27 mouse cellular contexts compared by ENCODE assay signal in the genomic region with DNA sequence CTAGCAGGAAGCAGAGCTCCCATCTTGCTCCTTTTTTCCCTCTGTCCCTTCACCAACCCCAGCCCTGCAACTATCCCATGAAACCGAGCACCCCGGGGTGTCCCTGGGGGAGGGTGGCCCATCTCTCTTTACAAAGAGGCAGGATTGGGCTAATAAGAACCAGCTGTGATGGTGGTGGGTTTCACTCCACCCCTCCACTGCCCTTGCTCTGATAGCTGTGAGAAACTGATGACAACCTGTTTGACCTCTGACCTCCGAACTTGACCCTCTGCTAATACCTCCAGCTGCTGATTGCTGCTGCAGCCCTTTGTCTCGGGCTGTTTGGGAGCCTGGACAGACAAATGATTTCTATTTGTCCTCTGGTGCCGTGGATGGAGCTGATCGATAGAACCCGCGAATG.
DNase-seq lines count a peak whose midpoint lies in the region; ATAC-seq and TF ChIP-seq lines count a peak whose summit lies in the region.
"Had no signal": no experiment of that assay in that cellular context is flagged by ENCODE, and none has a peak within 500 bp of the region (broad histone marks: within the 10 kb centered on the region; RNA-seq: fewer than 3 reads in every experiment).

No protein-coding gene starts in this region.

- no peak for ATAC-seq in hindbrain, embryonic 12.5 days (ENCODE audit: low FRiP score)
- no peak for ATAC-seq in midbrain, embryonic 13.5 days
- no peak for ATAC-seq in midbrain, postnatal 0 days (ENCODE audit: low FRiP score)
- ATAC-seq in embryonic facial prominence, embryonic 11.5 days (replicated peaks; ENCODE audit: insufficient number of reproducible peaks, low FRiP score, low TSS enrichment, low read depth), result no peak
- no peak for ATAC-seq in midbrain, embryonic 16.5 days
- ATAC-seq: forebrain, postnatal 0 days; intestine, embryonic 15.5 days had no signal

- WGBS in hindbrain, embryonic 10.5 days, result 34% methylated on average over 8 of the region's 8 CpGs
- 34% methylated on average over 8 of the region's 8 CpGs for WGBS in hindbrain, embryonic 12.5 days
- 36% methylated on average over 8 of the region's 8 CpGs for WGBS in midbrain, embryonic 13.5 days
- WGBS in midbrain, postnatal 0 days, result 30% methylated on average over 8 of the region's 8 CpGs
- 28% methylated on average over 8 of the region's 8 CpGs for WGBS in embryonic facial prominence, embryonic 11.5 days
- WGBS in midbrain, embryonic 16.5 days, result 31% methylated on average over 8 of the region's 8 CpGs

- H3K4me3 ChIP-seq in hindbrain, embryonic 10.5 days, result no peak overlapping the region
- no peak overlapping the region for H3K4me3 ChIP-seq in hindbrain, embryonic 12.5 days
- H3K4me3 ChIP-seq in midbrain, embryonic 13.5 days (replicated peaks), result no peak overlapping the region
- H3K4me3 ChIP-seq in midbrain, postnatal 0 days (ENCODE audit: low read depth, low read length), result no peak overlapping the region
- H3K4me3 ChIP-seq in embryonic facial prominence, embryonic 11.5 days (ENCODE audit: low read depth, low read length), result no peak overlapping the region
- H3K4me3 ChIP-seq in midbrain, embryonic 16.5 days (ENCODE audit: low read depth, low read length), result no peak overlapping the region
- H3K4me3 ChIP-seq: embryonic facial prominence, embryonic 13.5 days; forebrain, embryonic 12.5 days; heart, embryonic 13.5 days; intestine, embryonic 15.5 days; limb, embryonic 12.5 days; liver, embryonic 15.5 days had no signal

- H3K9me3 ChIP-seq in hindbrain, embryonic 10.5 days, result no peaks in the 10 kb centered on the region
- no peaks in the 10 kb centered on the region for H3K9me3 ChIP-seq in hindbrain, embryonic 12.5 days (replicated peaks)
- H3K9me3 ChIP-seq in midbrain, embryonic 13.5 days, result no peaks in the 10 kb centered on the region
- H3K9me3 ChIP-seq in midbrain, postnatal 0 days (ENCODE audit: low read length), result no peaks in the 10 kb centered on the region
- H3K9me3 ChIP-seq in embryonic facial prominence, embryonic 11.5 days (replicated peaks; ENCODE audit: control insufficient read depth, low read length), result no peaks in the 10 kb centered on the region
- no peaks in the 10 kb centered on the region for H3K9me3 ChIP-seq in midbrain, embryonic 16.5 days (replicated peaks; ENCODE audit: control insufficient read depth, low read length, poor library complexity, severe bottlenecking)
- H3K9me3 ChIP-seq: embryonic facial prominence, embryonic 13.5 days; forebrain, embryonic 12.5 days; heart, embryonic 13.5 days; intestine, embryonic 15.5 days; limb, embryonic 12.5 days; liver, embryonic 15.5 days had no signal

- no peak overlapping the region for H3K4me2 ChIP-seq in hindbrain, embryonic 12.5 days (replicated peaks)
- no peak overlapping the region for H3K4me2 ChIP-seq in midbrain, embryonic 13.5 days (replicated peaks)
- H3K4me2 ChIP-seq in midbrain, postnatal 0 days (ENCODE audit: low read depth, low read length, poor library complexity, severe bottlenecking), result no peak overlapping the region
- no peak overlapping the region for H3K4me2 ChIP-seq in embryonic facial prominence, embryonic 11.5 days (ENCODE audit: low read depth, low read length)
- no peak overlapping the region for H3K4me2 ChIP-seq in midbrain, embryonic 16.5 days (ENCODE audit: low read length)
- H3K4me2 ChIP-seq: embryonic facial prominence, embryonic 13.5 days; forebrain, embryonic 12.5 days; heart, embryonic 13.5 days; intestine, embryonic 15.5 days; limb, embryonic 12.5 days; liver, embryonic 15.5 days; lung, embryonic 14.5 days had no signal

- TF ChIP-seq CTCF in midbrain, postnatal 0 days (IDR thresholded peaks at IDR 0.05), result no peak

- peaks cover 52% of the 10 kb centered on the region for H3K27me3 ChIP-seq in hindbrain, embryonic 10.5 days (ENCODE audit: insufficient read depth, poor library complexity, severe bottlenecking)
- peaks cover 4% of the 10 kb centered on the region; the same call in 1 of the 2 replicates for H3K27me3 ChIP-seq in hindbrain, embryonic 12.5 days
- peaks cover 17% of the 10 kb centered on the region; the same call in 1 of the 2 replicates for H3K27me3 ChIP-seq in midbrain, embryonic 13.5 days
- H3K27me3 ChIP-seq in midbrain, postnatal 0 days (ENCODE audit: insufficient read depth, low read length), result no peaks in the 10 kb centered on the region
- H3K27me3 ChIP-seq in embryonic facial prominence, embryonic 11.5 days (ENCODE audit: control insufficient read depth, insufficient read depth, low read length), result no peaks in the 10 kb centered on the region
- no peaks in the 10 kb centered on the region for H3K27me3 ChIP-seq in midbrain, embryonic 16.5 days (ENCODE audit: control insufficient read depth, insufficient read depth, low read depth, low read length)
- H3K27me3 ChIP-seq: intestine, embryonic 15.5 days had no signal

- H3K36me3 ChIP-seq in hindbrain, embryonic 10.5 days, result no peaks in the 10 kb centered on the region
- no peaks in the 10 kb centered on the region for H3K36me3 ChIP-seq in hindbrain, embryonic 12.5 days
- H3K36me3 ChIP-seq in midbrain, embryonic 13.5 days, result no peaks in the 10 kb centered on the region
- no peaks in the 10 kb centered on the region for H3K36me3 ChIP-seq in midbrain, postnatal 0 days (ENCODE audit: insufficient read depth, low read length)
- H3K36me3 ChIP-seq in embryonic facial prominence, embryonic 11.5 days (replicated peaks; ENCODE audit: control insufficient read depth, insufficient read depth, low read depth, low read length), result no peaks in the 10 kb centered on the region
- no peaks in the 10 kb centered on the region for H3K36me3 ChIP-seq in midbrain, embryonic 16.5 days (ENCODE audit: control insufficient read depth, insufficient read depth, low read length)
- H3K36me3 ChIP-seq: embryonic facial prominence, embryonic 13.5 days; forebrain, embryonic 12.5 days; heart, embryonic 13.5 days; intestine, embryonic 15.5 days; limb, embryonic 12.5 days; liver, embryonic 15.5 days had no signal

- peak; percentile 69 for DNase-seq in hindbrain, embryonic 10.5 days (ENCODE audit: low spot score)
- no peak for DNase-seq in midbrain, postnatal 0 days (ENCODE audit: low spot score)
- peak; percentile 49 for DNase-seq in embryonic facial prominence, embryonic 11.5 days (ENCODE audit: low spot score)
- DNase-seq in adrenal gland, adult 8-10 months, result no peak
- DNase-seq in layer of hippocampus, postnatal 10 days (ENCODE audit: low spot score in 2 of 2), result no peak
- DNase-seq: adrenal gland, postnatal 25 days; cerebellum, adult 11-12 months; cerebellum, adult 9-11 months; forebrain, postnatal 0 days; gastrocnemius, postnatal 10 days; heart, postnatal 10 days; kidney, adult 8-10 months; kidney, postnatal 10 days; lung, embryonic 14.5 days; lung, postnatal 14 days; right cerebral cortex, adult 18-20 months; spleen, adult 18-20 months; thymus, postnatal 25 days had no signal

- H3K4me1 ChIP-seq in hindbrain, embryonic 10.5 days (replicated peaks), result peaks cover 21% of the 10 kb centered on the region
- peaks cover 4% of the 10 kb centered on the region for H3K4me1 ChIP-seq in hindbrain, embryonic 12.5 days
- peaks cover 5% of the 10 kb centered on the region; the same call in 1 of the 2 replicates for H3K4me1 ChIP-seq in midbrain, embryonic 13.5 days (replicated peaks)
- H3K4me1 ChIP-seq in midbrain, postnatal 0 days (ENCODE audit: insufficient read depth, low read length), result no peaks in the 10 kb centered on the region
- no peaks in the 10 kb centered on the region for H3K4me1 ChIP-seq in embryonic facial prominence, embryonic 11.5 days (ENCODE audit: control insufficient read depth, insufficient read depth, low read length)
- no peaks in the 10 kb centered on the region for H3K4me1 ChIP-seq in midbrain, embryonic 16.5 days (ENCODE audit: control insufficient read depth, insufficient read depth, low read length)
- H3K4me1 ChIP-seq: embryonic facial prominence, embryonic 13.5 days; heart, embryonic 13.5 days; intestine, embryonic 15.5 days; limb, embryonic 12.5 days; liver, embryonic 15.5 days had no signal

- H3K9ac ChIP-seq in hindbrain, embryonic 12.5 days, result no peak overlapping the region
- H3K9ac ChIP-seq in midbrain, embryonic 13.5 days (replicated peaks), result 0 out of 2 replicates have a peak overlapping the region, but pooled peaks have one; percentile 1
- H3K9ac ChIP-seq in midbrain, postnatal 0 days (replicated peaks; ENCODE audit: low read length, poor library complexity, severe bottlenecking), result no peak overlapping the region
- no peak overlapping the region for H3K9ac ChIP-seq in embryonic facial prominence, embryonic 11.5 days (replicated peaks; ENCODE audit: low read length)
- no peak overlapping the region for H3K9ac ChIP-seq in midbrain, embryonic 16.5 days (ENCODE audit: low read depth, low read length)
- H3K9ac ChIP-seq: embryonic facial prominence, embryonic 13.5 days; forebrain, embryonic 12.5 days; forebrain, postnatal 0 days; heart, embryonic 13.5 days; intestine, embryonic 15.5 days; limb, embryonic 12.5 days; liver, embryonic 15.5 days; lung, embryonic 14.5 days had no signal

- H3K27ac ChIP-seq in hindbrain, embryonic 10.5 days, result 0 out of 2 replicates have a peak overlapping the region, but pooled peaks have one; percentile 8
- H3K27ac ChIP-seq in hindbrain, embryonic 12.5 days, result no peak overlapping the region; the same call in 1 of the 2 replicates
- H3K27ac ChIP-seq in midbrain, embryonic 13.5 days, result no peak overlapping the region
- no peak overlapping the region for H3K27ac ChIP-seq in midbrain, postnatal 0 days (ENCODE audit: low read depth, low read length)
- no peak overlapping the region for H3K27ac ChIP-seq in embryonic facial prominence, embryonic 11.5 days (replicated peaks; ENCODE audit: low read depth, low read length)
- 0 out of 2 replicates have a peak overlapping the region, but pooled peaks have one; percentile 7 for H3K27ac ChIP-seq in midbrain, embryonic 16.5 days (ENCODE audit: low read length)
- H3K27ac ChIP-seq: embryonic facial prominence, embryonic 13.5 days; forebrain, embryonic 12.5 days; heart, embryonic 13.5 days; intestine, embryonic 15.5 days; limb, embryonic 12.5 days; liver, embryonic 15.5 days had no signal

Comparison
In these comparisons a context has a peak if more than half of its experiments do, and no peak if none do; other contexts are left out.
1. H3K27ac ChIP-seq: peak in hindbrain, embryonic 10.5 days (single experiment) and midbrain, embryonic 16.5 days (single experiment); none in hindbrain, embryonic 12.5 days (single experiment), midbrain, embryonic 13.5 days (single experiment), midbrain, postnatal 0 days (single experiment) and embryonic facial prominence, embryonic 11.5 days (single experiment).
2. DNase-seq: peak in hindbrain, embryonic 10.5 days (single experiment) and embryonic facial prominence, embryonic 11.5 days (single experiment); none in midbrain, postnatal 0 days (single experiment), adrenal gland, adult 8-10 months (single experiment) and layer of hippocampus, postnatal 10 days (0 of 2).